Mouse (Mus musculus): ENCODE results near the gene Galnt18.

Galnt18 gene

GRCm38 (mm10) chr7:111563316-111564110 is 216.3 kb downstream of the Galnt18 start:
- no peak for DNase-seq (ENCODE audit: low spot score in 2 of 2)

- DNase-seq (ENCODE audit: low spot score in 2 of 2): no peak
These were observed 219.7 kb downstream of the Galnt18 start for GRCm38 (mm10) chr7:111560097-111560496.

GRCm38 (mm10) chr7:111559011-111559410 is 220.8 kb downstream of the Galnt18 start:
- no peak for DNase-seq (ENCODE audit: low spot score in 2 of 2)

- DNase-seq (ENCODE audit: low spot score in 2 of 2): no peak
These were observed 228.8 kb downstream of the Galnt18 start for GRCm38 (mm10) chr7:111550987-111551386.

GRCm38 (mm10) chr7:111547069-111547468 is 232.7 kb downstream of the Galnt18 start:
- peak; percentile 54 for DNase-seq (ENCODE audit: low spot score in 2 of 2)

- no peak for DNase-seq (ENCODE audit: low spot score in 2 of 2)
These were observed 234.2 kb downstream of the Galnt18 start for GRCm38 (mm10) chr7:111545614-111546013.

- no peak for DNase-seq (ENCODE audit: low spot score in 2 of 2)
These were observed 241.8 kb downstream of the Galnt18 start for GRCm38 (mm10) chr7:111537946-111538345.

- DNase-seq (ENCODE audit: low spot score in 2 of 2): no peak
These were observed 244.9 kb downstream of the Galnt18 start for GRCm38 (mm10) chr7:111534826-111535405.

- DNase-seq (ENCODE audit: low spot score in 2 of 2): no peak
These were observed 250.7 kb downstream of the Galnt18 start for GRCm38 (mm10) chr7:111528961-111529643.

- no peak for DNase-seq (ENCODE audit: low spot score in 2 of 2)
These were observed 251.3 kb downstream of the Galnt18 start for GRCm38 (mm10) chr7:111528462-111528861.

- DNase-seq (ENCODE audit: low spot score in 2 of 2): no peak
These were observed 258.9 kb downstream of the Galnt18 start for GRCm38 (mm10) chr7:111520881-111521280.

- DNase-seq (ENCODE audit: low spot score in 2 of 2): peak in 1 of 2 experiments; percentile 31
These were observed 261.1 kb downstream of the Galnt18 start for GRCm38 (mm10) chr7:111518581-111519242.

GRCm38 (mm10) chr7:111516882-111517281 is 262.9 kb downstream of the Galnt18 start:
- no peak for DNase-seq (ENCODE audit: low spot score in 2 of 2)

- DNase-seq (ENCODE audit: low spot score in 2 of 2): no peak
These were observed 264.3 kb downstream of the Galnt18 start for GRCm38 (mm10) chr7:111515471-111515870.

GRCm38 (mm10) chr7:111509167-111509854 is 270.5 kb downstream of the Galnt18 start:
- no peak for DNase-seq (ENCODE audit: low spot score in 2 of 2)

- DNase-seq (ENCODE audit: low spot score in 2 of 2): no peak
These were observed 279.2 kb downstream of the Galnt18 start for GRCm38 (mm10) chr7:111500616-111501015.

GRCm38 (mm10) chr7:111499255-111499790 is 280.5 kb downstream of the Galnt18 start:
- DNase-seq (ENCODE audit: low spot score in 2 of 2): no peak

GRCm38 (mm10) chr7:111497191-111497590 is 282.6 kb downstream of the Galnt18 start:
- DNase-seq (ENCODE audit: low spot score in 2 of 2): no peak

GRCm38 (mm10) chr7:111492242-111492949 is 287.4 kb downstream of the Galnt18 start:
- no peak for DNase-seq (ENCODE audit: low spot score in 2 of 2)

- DNase-seq (ENCODE audit: low spot score in 2 of 2): no peak
These were observed 288.2 kb downstream of the Galnt18 start for GRCm38 (mm10) chr7:111491566-111491965.

Measured in frontal cortex, postnatal 36 days (tissue).